Mouse (Mus musculus): Measurements from ENCODE around the gene B3gnt9.
A peak's percentile ranks its signal among the peaks of the same experiment; 100 is the strongest.
"Not testable (repeated sequence)": the region's sequence is repeated elsewhere in the genome, so short reads cannot be mapped to it uniquely, and the experiment has no call there.

Gene B3gnt9

DNA sequence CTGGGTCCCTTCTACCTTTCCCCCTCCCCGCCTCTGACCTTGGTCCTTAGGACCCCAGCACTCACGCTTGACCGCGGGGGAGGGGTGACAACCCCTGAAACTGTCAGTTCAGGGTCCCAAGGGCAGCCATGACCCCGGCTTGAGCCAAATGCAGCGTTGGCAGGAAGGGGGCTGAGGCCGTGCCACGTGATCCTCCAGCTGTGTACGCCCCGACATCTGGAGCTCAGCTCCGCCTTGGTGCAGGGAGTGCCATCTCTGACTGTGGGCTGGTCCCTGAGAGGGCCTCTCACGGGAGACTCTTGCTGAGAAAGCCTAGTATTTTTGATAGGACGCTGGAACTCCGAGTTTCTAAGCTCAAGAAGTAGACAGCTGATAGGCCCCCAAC lies at the start of gene B3gnt9:
B3gnt9 (minus strand) TSS at position 188 of the 385 bp plus-strand sequence.
- DNase-seq (ENCODE audit: low spot score), result peak; percentile 56

DNA sequence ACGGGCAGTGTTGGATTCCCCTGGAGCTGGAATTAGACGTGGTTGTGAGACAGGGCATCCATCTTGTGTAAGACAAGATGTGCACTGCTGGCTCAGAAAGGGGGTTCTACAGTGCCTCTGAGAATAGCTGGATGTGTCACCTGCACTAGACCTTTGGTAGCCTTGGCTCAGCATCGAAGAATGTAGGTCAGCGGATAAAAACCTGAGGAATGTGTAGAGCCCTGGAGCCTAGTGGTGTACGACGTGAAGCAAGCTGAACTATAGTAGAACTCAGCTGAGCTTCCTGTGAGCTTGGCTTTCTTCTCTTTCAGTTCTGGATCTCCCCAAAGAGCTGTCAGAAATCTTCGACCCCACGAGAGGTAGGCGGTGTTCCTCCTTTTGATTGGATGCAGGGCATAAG lies 48.9 kb upstream of the B3gnt9 start:
- DNase-seq (ENCODE audit: low spot score), result no peak

DNA sequence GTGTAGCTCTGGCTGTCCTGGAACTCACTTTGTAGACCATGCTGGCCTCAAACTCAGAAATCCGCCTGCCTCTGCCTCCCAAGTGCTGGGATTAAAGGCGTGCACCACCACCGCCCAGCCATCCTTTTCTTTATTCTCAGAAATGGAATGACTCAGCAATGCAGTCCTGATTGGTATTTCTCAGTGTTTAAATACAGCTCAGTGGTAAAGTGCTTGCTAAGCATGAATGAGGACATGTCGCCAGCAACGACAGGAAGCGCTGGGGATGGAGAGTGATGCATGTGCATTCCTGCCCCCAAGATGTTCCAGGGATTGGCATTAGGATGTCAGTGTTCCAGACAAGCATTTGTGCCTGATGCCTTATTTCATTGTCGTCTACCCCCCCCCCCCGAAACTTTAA lies 48.4 kb upstream of the B3gnt9 start:
- no peak for DNase-seq (ENCODE audit: low spot score)

DNA sequence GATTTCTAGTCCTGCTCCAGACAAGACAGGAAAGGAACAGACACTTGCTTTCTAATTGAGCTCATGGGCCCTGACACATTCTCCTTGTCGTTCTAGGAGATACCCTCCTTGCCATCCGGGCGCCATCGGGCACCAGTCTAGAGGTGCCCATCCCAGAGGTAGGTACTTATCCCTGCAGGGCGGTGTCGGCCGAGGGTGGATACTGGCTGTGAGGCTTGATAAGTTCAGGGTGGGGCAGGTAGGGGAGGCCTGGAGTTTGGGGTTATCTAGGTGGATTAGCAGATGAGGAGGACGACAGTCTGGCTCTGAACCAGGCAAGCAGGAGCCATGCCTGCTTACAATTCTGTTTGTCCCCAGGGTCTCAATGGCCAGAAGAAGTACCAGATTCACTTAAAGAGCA lies 45.0 kb upstream of the B3gnt9 start:
- no peak for DNase-seq (ENCODE audit: low spot score)

DNA sequence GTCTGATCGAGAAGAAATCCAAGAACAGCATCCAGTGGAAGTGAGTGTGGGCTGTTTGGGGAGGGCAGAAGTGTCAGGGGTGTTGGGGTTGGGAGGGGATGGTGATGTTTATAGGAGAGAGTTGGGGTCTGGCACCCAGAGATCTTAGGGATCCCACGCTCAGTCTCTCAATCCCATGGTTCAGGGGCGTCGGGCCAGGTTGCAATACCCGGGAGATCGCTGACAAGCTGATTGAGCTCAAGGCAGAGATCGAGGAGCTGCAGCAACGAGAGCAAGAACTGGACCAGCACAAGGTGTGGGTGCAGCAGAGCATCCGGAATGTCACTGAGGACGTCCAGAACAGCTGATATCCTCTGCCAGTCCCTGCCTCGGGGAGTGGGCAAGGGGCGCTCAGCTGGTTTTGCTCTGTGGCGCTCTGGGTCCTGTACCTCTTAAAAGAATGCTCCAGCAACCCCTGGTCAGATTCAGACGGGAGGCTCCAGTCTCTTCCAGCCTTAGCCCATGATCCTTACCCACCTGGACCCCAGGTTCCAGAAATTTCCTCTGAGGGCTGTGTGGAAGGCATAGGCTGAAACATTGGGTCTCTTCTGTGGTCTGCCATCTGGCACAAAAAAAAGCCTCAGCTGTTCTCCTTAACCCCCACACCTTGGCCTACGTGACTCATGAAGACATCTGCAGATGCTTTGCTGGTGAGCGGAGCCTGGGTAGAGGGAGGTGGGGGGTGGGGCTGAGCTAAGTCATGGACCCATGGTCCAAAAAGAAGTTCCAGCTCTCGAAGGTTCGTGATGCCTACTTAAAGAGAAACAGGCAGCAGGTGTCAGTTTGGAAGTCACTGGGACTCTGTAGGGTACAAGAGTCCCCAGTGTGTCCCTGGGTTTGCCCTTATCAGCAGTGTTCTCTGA lies 43.6 kb upstream of the B3gnt9 start:
- no peak for DNase-seq (ENCODE audit: low spot score)

DNA sequence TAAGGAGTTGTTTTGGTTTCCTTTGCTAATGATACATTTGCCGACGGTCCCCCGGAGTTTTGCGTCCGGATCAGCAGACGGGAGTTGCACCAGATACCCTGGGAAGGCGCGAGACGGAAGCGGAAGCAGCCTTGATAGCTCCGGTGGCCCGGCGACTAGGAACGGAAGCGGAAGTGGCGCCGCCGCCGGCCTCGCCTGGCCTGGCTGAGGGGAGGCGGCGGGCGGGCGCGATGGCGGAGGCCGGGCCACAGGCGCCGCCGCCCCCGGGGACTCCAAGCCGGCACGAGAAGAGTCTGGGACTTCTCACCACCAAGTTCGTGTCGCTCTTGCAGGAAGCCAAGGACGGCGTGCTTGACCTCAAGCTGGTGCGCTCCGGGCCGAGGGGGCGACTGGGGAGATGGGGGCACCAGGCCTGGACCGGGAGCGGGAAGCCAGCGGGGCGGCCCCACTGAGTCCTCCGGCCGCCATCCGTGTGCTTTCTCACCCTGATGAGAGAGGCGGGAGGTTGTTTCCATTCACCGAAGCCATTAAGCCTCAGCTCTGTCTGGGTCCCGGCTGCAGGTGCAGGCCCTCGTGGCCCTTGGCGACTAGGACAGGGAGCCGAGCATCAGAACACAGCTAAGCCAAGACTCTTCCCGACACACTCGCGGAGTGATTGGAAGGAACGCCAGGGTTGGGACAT lies 42.7 kb upstream of the B3gnt9 start, which contains the start of gene E2f4:
E2f4 (plus strand) TSS at position 153 of the 682 bp plus-strand sequence.
- peak; percentile 86 for DNase-seq (ENCODE audit: low spot score)

DNA sequence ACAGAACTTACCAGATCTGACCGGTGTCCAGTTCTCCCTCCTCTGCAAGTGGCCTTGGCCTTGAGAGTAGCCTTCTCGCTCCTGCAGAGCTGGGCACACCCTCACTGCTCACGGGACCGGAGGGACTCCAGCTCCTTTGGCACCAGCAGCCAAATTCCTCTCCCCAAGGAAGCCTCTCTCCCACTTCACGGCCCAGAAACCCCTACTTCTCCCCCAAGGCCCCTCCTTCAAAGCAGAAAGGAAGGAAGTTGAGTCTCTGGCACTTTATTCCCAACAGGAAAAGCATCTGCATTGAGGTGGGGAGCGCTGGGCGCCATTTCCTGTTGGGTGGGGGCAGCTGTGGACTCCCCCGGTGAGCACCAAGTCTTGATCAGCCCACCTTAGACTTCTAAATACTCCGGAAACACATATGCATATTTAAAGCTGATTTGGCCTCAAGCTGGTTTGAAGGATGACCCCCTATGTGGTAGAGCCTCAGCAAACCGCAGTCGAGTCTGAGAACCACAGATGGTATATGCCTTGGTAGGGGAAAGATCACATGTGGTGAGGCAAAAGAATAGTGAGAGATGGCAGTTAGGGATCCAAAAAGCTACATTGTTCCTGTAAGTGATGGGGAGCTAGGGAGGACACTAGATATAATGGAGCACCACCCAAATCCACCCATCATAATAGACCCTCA lies 41.1 kb upstream of the B3gnt9 start, which contains the start of gene Exoc3l:
Exoc3l (minus strand) TSS at position 207 of the 679 bp plus-strand sequence.
- no peak for DNase-seq (ENCODE audit: low spot score)

DNA sequence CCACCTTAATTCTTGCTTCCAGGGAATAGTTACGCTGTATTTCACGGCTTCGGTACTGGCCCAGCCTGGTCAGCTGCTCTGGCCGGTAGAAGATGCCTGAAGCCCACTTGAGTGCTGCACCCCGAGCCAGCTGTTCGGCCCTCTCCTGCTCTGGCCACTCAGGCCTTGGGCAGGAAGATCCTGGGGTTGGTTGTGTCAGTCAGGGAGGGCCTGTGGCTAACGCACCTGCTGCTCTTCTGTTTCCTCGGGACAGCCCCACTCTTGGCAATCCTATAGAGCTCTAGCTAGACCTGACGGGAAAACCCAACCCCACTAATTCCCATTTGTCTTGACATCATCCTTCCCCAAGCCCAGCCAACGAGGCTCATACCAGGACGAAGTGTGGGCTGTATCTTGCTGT lies 40.3 kb upstream of the B3gnt9 start:
- no peak for DNase-seq (ENCODE audit: low spot score)

DNA sequence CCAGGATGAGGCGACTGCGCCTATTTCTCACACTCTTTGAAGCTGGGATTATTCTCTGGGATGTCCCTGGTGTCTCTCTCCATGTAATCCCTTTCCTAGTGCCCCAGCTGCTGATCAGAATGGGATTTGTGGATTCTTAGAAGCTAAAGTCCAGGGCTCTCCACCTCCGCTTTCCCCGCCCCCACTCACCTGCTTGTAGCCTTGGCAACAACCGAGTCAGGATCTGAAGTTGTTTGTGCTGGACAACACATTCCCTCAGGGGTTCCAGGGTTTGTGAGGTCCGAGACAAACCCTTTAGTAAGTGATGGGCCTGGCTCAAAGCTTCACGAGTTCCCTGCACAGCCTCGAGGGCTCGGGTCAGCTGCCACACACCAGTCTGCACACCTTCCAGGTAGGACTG lies 39.8 kb upstream of the B3gnt9 start:
- no peak for DNase-seq (ENCODE audit: low spot score)

DNA sequence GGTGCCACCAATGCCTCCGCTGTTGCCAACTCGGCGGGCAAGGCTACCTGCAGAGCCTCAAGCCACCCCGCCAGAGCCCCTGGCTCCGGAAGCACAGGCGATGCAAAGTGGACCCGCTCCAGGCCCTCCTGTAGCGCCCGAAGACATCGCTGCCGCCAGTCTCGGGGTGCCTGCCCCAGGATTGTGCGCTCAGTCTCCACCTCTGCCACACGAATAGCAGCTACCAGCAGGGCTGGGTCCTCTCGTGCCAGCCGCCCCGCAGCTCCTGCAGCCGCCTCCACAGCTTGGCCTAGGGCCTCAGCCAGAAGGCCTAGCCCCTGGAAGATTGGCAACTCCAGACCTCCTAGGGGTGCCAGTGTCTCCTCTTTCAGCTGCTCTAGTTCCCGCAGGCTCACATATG lies 38.5 kb upstream of the B3gnt9 start:
- DNase-seq (ENCODE audit: low spot score), result no peak

DNA sequence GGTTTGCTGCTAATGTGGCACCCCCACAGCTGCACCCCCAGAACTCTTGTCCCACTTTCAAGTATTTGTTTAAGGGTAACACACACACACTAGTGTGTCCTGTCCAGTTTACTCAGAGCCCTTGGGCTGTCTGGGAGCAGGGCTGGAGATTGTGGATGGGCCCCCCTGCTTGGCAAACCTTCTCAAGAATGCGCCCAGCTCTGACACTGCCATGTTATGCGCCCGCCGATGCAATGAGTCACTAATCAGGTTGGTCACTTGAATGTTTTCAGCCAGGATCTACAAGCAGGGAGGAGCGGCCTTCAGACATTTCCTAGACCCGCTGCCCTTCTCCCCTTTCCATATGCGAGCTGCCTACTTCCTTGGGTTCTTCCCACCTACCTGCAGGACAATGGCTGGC lies 37.5 kb upstream of the B3gnt9 start:
- no peak for DNase-seq (ENCODE audit: low spot score)

DNA sequence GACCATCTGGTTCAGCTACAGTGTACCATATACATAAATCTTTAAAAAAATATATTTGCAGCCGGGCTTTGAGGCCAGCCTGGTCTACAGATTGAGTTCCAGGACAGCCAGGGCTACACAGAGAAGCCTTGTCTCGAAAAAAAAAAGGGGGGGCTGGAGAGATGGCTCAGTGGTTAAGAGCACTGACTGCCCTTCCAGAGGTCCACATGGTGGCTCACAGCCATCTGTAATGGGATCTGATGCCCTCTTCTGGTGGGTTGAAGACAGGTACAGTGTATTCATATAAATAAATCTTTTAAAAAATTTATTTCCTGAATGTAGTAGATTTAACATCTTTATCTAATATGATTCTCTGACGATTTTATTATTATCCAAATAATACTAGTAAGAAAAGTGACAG lies 36.8 kb upstream of the B3gnt9 start:
- not testable (repeated sequence) for DNase-seq (ENCODE audit: low spot score)

DNA sequence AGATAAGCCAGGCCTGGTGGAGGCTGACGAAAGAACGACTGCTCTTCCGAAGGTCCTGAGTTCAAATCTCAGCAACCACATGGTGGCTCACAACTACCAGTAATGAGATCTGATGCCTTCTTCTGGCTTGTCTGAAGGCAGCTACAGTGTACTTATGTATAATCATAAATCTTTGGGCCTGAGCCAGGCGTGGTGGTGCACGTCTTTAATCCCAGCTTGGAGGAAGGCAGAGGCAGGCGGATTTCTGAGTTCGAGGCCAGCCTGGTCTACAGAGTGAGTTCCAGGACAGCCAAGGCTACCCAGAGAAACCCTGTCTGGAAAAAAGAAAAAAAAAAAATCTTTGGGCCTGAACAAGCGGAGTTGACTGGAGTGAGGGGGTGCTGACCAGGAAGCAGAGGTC lies 36.4 kb upstream of the B3gnt9 start:
- not testable (repeated sequence) for DNase-seq (ENCODE audit: low spot score)

DNA sequence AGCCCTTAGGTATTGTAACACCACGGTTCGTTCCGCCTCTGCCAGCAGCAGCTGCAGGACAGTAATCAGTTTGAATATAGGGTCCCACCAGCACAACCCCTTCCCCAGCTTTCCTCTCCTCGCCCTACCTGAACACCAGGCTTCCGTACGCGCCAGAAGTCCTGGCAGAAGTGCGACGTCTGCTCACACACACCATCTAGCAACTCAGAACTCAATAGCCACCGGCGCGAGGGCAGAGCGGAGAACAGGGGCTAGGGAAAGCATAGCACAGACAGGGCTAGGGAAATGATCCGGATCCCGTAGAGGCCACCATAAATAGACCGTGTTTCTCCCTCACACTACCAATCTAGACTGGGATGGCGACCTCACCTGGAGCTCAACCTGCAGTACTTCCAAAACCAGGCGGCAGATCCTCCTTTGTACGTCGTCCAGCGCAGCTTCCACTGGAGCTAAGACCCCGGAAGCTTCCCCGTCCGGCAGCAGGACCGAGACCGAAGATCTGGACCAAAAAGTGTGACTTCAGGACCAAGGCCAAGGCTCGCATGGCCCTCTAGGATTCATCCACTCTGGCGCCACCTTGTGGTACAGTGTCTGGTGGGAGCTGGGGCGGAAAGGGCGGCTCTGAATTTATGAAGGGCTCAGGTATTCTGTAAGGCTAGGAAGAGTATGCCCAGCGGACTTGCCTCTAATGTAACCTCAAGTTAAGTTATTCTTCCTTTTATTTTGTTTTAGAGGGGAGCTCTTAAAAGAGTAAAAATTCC lies 35.8 kb upstream of the B3gnt9 start:
- peak; percentile 97 for DNase-seq (ENCODE audit: low spot score)

DNA sequence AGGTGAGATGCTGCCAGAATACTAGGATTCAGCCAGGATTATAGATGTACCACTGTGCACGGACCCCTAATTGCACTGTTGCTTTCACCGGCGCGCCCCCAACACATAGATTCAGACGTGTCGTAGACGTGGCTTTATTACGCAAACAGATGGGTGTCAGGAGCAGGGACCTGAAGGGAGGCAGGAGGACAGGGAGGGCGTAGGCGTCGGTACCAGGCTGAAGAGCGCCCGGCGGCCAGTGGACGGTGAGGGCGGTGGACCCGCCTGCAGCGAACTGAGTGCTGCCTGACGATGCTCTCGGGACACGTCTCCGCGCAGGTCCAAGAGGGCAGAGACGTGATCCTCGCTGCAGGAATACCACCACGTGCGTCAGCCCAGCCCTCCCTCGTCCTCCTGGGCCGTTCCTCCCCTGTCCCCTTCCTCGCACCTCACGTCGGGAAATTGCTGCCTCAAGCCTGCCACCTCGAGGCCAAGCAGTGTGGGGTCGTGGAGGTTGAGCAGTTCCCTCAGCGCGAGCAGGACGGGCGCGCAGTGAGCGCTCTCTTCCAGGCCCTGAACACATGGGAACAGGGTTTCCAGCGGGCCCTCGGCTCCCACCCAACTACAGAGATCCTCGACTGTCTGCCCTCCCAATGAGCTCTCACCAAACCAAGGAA lies 35.0 kb upstream of the B3gnt9 start, which contains the start of gene 4931428F04Rik:
4931428F04Rik (minus strand) TSS at position 60 of the 656 bp plus-strand sequence.
- DNase-seq (ENCODE audit: low spot score), result peak; percentile 26

DNA sequence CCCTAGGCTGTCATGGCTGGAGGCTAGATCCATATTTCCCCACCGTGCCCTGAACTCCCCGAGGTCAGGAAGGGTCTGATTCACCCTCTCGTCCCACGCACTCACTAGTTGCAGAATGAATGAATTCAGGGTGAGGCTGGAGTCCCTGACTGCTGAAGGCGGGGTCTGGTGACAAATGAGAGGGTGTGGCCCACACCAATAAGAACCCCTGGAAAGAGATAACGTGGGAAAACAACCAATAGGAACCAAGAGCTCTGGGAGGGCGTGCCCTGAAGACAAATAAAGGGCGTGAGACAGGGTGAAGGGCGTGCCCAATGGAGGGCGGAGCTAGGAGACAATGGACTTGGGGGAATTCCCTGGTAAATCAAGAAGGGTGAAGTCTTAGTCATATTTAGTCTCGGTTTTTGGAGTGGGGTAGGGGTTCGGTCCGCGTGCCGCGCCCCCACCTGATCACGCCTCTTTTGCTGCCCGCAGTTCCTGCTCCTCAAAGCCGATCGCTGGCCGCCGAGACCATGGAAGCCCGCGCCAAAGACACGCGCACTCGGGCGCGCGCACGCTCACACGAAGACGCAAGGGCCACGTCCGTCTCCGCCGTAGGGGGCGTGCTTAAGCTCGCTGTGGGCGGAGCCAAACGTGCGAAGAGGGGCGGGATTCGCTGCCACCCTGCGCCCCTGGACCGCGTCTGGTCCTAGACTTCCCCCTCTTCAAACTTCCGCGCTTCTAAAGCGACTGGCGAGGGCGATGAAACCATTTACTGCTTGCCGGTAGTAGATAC lies 34.2 kb upstream of the B3gnt9 start:
- DNase-seq (ENCODE audit: low spot score), result peak; percentile 91

DNA sequence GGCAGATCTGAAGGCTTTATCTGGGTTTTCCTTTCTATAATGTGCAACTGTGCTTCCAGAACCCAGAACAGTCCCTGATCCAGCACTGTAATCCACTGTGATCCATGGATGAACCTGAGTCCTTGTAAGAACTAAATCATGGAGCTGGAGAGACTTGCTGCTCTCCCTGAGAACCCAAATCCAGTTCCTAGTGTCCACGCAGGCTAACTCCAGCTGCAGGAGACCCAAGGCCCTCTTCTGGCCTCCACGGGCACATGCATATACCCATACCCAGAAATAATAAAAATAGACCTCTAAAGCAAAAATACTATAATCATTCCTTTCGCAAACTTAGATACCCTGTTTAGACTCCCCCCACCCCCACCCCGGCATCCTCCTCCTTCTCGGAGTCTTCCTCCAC lies 33.3 kb upstream of the B3gnt9 start:
- DNase-seq (ENCODE audit: low spot score), result no peak

DNA sequence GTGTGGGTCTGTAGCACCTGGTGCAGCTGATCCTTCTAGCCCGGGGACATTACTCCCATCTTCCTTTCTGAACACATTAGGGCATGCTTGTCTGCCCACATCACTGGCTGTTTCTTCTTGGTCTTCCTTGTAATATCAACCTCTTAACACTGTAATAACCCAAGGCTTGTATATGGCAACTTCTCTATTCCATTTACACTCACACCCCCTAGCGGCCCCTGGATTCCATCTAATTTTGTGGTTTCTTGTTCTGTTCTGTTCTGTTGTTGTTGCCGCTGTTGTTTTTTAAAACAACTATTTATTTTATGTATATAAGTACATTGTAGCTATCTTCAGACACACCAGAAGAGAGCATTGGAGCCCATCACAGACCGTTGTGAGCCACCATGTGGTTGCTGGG lies 32.0 kb upstream of the B3gnt9 start:
- DNase-seq (ENCODE audit: low spot score), result no peak

DNA sequence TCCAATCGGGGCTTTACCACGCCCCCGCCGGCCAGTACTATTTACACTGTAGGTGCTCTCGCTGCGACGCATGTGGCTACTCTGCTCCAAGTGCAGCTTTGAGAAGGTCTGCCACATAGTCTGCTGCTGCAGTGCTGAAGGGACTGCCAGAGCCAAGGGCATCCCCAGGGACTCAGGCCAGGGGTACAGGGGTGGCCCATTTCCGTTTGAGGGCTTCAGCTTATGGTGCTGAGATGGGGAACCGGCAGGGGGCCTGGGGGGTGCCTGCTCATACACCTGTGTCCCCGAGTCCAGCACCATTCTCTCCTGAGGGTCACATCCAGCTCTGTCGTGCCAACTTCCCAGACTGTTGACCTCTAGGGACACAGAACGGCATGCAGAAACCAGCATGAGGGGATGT lies 30.6 kb upstream of the B3gnt9 start:
- no peak for DNase-seq (ENCODE audit: low spot score)

DNA sequence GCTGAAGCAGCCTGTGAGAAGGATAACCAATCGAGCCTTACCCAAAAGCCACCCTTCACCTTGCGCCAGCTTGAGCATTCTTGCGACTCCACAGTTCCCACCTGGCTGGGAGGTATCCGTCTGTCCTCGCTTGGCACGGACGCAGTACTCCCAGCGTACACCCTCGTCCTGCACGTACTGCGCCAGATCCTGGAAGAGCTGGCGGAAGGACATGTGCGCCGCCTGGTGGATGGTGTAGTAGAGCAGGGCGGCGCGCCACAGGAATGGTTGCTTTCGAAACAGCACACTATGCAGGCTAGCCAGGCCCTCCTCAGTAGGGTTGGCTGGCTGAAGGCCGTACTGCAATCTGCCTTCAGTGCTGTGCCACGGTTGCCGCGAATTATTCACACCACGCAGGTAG lies 28.1 kb upstream of the B3gnt9 start:
- DNase-seq (ENCODE audit: low spot score), result peak; percentile 59

DNA sequence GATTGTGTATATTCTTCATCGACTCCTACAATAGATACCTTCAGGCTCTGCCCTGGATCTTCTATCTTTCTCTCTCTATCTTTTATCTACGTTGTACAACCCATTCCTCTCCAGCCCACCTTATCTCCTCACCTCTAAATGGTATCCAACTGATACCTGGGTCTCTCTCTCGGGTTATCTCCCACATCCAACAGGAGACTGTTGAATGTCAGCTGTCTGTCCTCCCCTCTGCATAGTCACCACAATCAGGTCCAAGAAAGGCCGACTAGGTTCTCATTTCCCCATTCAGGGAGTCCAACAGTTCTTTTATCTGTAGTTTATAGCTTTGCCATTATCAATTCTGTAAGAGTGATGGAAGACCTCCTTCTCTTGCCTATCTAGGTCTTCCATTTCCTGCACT lies 27.3 kb upstream of the B3gnt9 start:
- no peak for DNase-seq (ENCODE audit: low spot score)

Data from urinary bladder, postnatal 25 days (tissue).